Mouse (Mus musculus) spleen, embryonic (tissue): ENCODE measurements around the gene Tax1bp3.

Experiments
- CTCF ChIA-PET: fragments of 350-600 bp; sonication (Branson Sonifier 250); formaldehyde crosslinking; loops from one replicate; lab custom pipeline; 2022; lab: Charles Lee

The Tax1bp3 gene

GRCm38 (mm10) chr11:73225856-73226255 is 49.0 kb downstream of the Tax1bp3 start:
- CTCF ChIA-PET = no interaction called here

GRCm38 (mm10) chr11:73228881-73229280 is 52.0 kb downstream of the Tax1bp3 start:
- CTCF ChIA-PET = no interaction called here

- CTCF ChIA-PET = interaction anchor here (0.7 kb wide), 1 partner anchor 769 kb away, joined by 7 read pairs; no protein-coding TSS in a partner anchor
These were observed 53.2 kb downstream of the Tax1bp3 start for GRCm38 (mm10) chr11:73230081-73230480.

GRCm38 (mm10) chr11:73232513-73232912 is 55.6 kb downstream of the Tax1bp3 start:
- CTCF ChIA-PET = no interaction called here
